Mouse (Mus musculus): ENCODE data around the gene Gm8369.
"Not testable (repeated sequence)": the region's sequence is repeated elsewhere in the genome, so short reads cannot be mapped to it uniquely, and the experiment has no call there.

DNA sequence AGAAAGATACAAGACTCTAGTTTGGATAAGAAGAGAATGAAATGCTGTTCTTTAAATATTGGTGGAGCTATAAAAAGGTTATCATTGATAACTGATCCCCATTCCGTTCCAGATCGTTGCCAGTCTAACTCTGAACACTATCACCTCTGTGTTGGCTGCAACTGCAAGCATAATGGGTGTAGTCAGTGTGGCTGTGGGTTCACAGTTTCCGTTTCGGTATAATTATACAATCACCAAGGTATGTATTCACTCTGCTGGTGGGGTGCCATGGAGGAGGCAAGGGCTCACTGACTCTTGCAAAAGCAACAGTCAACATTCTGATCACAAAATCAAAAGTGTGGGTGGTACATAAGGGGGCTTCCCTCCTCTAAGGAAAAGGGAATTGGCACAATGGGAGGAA, 26.7 kb upstream of the Gm8369 start:
- not testable (repeated sequence) for TF ChIP-seq CTCF (IDR thresholded peaks at IDR 0.05; ENCODE audit: low read depth, low read length); TAL1 (conservative IDR thresholded peaks at IDR 0.05; ENCODE audit: low read depth, low read length); GATA1 (IDR thresholded peaks at IDR 0.05; ENCODE audit: borderline replicate concordance, low read length)

All from G1E (cell line).